Mouse (Mus musculus) CD8-positive naive resting alpha-beta T cell, adult 2 months (primary cell): ENCODE results near the gene Ssx2ip.
"Not testable (repeated sequence)": the region's sequence is repeated elsewhere in the genome, so short reads cannot be mapped to it uniquely, and the experiment has no call there.

Experiments used
- DNase-seq, 2 experiments: peaks; one replicate each; pipeline ENCODE4 v3.0.0; 2022; ENCODE audit warnings: low read depth in 2 of 2, low spot score in 2 of 2

The Ssx2ip gene

DNA sequence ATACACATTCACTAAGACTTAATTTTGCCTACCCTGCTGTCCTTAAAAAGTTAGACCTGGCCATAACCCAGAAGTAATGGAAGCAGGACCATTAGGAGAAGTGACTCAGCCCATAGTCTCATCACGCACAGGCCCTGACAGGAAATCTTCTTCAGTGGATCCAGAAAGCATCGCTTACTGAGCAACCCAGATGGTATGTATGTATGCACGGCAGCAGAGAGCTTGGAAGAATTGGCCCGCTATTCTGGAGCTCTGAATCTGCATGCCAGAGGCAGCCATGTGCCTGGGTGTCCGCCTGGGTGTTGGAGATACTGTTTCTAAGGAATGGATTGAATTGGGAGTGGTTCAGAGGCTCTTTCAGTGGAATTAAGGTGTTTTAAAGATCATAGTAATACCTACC lies 5.2 kb upstream of the Ssx2ip start:
- no peak for DNase-seq

DNA sequence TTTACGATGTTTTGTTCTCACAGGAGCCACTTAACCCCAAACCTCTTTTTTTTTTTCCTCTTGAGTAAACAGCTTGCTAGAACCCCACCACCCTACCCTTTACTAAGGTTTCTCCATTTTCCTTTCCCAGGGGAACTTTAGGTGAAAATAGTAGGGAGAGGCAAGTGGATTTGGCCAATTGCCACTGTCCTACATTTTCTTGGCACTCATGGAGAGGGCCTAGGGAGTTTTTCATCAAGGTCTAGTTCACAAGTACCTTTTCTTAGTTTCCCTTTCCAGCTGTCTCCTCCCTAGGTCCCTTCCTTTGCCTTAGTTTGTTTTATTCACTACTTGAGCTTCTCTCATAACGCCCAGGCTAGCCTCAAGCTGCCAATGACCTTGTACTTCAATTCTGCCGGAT lies 672 bp upstream of the Ssx2ip start:
- DNase-seq, result no peak

DNA sequence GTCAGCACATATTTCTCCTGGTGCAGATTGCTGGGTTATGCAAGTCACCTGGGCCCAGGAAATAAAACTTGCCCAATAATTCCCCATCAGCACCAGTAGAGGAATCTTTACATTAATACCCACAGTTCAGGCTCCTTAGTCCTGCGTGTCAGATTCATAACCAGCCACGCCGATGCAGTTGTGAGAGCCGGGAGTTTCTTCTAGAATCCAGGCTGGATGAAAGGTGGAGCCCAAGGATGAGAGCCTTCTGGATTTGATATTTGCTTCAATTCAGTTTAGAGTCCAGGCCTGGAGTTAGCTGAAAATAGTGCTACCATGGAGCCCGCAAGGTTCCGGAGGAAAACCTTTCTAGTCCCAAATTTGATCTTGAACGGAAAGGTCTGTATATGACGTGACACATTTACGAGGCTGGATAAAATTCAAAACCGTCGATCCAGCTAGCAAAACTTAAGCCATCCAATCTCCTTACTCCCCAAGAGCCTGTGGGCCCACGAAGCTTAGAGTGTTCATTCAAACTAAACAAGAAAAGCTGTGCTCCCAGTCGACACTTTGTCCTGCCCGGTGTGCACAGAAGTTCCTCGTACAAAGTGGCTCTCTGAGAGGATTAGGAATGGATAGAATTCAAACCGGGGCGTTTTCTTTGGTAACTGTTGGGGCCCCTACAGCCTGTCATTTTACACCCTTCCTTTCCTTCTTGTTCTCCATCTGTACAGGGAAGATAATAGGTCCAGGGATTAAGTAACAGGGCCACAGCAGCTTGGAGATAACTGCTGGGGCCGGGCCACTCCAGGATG lies 968 bp downstream of the Ssx2ip start:
- DNase-seq, result no peak

DNA sequence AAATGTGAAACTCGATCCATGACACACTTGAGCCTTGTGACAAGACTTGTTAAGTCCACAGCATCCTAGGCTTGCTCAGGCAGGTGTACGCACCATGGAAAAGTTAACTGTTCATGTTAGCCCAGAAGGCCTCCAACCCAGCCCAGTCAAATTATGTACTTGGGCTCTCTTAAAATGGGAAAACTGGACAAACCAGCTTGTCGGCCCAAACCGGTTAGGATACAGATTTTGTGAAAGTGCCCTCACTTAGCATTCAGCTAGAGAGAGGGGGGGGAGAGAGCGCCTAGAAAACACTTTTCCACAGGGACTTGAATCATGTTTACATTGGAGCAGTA lies 1.5 kb downstream of the Ssx2ip start:
- no peak for DNase-seq

DNA sequence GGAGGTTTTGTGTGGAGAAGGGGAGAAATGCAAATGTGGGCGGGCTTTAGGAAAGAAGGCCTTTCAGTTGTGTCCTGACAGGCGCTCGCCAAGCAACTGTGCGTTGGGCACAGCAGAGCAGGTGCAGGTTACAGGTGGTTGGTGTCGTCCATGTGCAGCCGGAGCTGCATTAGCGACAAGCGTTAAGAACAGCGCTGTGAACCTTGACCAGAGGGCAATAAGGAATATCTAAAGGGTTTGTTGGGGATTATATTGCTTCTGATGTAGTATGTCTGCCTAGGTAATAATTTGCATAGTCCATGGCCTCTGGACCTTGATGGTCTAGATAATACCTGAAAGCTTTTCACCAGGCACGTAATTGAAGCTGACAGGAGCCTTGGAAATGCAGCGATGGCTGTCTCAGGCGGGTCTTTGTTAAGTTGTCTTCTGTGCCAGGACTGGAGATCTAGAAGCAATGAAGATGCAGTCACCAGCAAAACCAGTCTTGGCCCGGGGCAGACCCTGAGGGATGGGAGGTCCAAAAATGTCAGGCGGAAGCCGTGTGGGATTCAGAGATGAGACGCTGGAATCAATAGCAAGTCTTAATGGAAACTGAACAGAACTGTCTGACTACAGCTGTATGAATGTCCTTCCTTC lies 2.8 kb downstream of the Ssx2ip start:
- no peak for DNase-seq

DNA sequence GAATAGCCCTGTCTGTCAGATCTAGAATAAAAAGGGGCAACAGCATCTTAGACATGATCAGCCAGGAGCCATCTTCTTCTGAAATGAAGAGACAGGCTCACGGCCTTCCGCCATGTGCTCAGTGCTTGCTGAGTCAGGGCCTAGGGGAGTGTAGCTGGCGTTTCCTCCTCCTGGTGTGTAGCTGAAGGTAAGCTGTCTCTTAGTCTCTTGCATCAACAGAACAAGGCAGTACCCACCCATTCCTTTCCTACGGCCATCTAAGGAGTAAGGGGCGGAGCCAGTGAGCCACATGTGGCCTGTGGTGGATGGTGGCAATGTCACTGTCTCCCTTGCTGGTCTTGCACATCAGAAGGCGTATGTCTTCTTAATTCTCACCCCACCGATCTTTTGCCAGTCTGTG lies 5.7 kb downstream of the Ssx2ip start:
- no peak for DNase-seq

DNA sequence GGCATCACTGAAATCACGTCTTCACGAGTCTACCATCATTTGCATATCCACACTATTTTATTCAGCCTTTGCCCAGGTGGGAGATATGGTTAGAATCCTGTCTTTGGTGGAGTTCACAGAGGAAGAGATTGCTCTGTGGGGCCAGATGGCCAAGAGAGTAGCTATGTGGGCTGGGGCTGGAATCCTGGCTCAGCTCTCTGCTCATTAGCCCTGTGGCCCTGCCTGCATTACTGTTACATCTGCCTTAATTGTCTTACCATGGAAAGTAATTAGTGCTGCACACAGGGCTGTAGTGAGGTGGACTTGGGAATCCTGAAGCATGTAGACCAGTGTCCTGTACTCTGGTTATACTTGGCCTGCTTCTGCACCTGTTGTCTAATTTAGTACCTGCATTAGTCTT lies 7.6 kb downstream of the Ssx2ip start:
- no peak for DNase-seq

DNA sequence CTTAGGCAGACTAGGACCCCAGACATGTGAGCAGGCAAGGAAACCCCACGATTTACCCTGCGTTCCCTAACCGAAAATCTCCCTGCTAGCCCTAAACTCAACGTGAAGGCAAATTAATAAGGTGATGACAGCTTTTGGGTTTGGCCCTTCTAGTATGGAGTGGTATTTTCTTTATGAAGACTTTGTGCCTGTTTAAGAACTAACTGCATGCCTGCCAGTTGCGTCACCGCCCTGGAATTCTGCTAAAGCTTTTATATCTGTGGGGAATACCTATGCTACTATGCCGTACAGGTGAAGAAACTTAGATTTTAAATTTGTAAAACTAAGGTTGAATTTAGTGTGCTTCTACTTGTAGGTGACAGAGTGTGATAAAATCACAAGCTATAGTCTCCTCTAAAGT lies 8.0 kb downstream of the Ssx2ip start:
- DNase-seq, result no peak

DNA sequence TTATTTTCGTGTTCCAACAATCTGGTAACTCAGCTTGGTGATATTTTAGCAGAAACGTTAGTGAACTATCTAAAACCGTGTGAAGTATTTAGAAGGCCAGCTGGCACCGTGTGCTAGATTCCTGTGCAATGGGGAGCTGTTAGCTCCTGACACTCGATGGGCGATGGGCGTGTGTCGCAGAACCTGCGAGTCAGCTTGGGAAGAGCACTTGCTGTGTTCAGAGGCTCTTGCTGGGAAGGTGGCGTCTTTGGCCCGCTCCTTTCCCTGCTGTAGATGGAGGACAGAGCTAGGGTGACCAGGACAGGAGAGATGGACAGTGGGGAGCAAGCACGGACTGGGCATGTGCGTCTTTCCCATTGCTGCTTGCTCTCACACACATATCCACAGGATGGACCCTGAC lies 8.6 kb downstream of the Ssx2ip start:
- no peak for DNase-seq

DNA sequence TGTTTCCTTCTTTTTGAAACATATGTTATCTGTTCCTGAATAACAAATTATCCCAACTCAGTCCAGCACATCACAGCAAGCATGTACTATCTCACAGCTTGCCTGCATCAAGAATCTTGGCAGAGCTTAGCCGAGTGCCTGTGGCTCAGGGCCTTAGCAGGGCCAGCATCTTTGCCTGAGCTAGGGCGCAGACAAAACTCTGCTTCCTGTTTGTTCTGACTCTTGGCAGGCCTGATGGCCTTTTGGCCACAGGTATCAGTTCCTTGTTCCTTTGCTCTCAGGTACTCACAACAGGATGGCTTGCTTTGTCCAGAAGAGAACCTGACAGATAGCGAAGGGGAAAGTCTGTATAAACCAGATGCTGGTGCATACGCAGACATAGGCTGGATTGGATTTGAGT lies 9.6 kb downstream of the Ssx2ip start:
- no peak for DNase-seq

DNA sequence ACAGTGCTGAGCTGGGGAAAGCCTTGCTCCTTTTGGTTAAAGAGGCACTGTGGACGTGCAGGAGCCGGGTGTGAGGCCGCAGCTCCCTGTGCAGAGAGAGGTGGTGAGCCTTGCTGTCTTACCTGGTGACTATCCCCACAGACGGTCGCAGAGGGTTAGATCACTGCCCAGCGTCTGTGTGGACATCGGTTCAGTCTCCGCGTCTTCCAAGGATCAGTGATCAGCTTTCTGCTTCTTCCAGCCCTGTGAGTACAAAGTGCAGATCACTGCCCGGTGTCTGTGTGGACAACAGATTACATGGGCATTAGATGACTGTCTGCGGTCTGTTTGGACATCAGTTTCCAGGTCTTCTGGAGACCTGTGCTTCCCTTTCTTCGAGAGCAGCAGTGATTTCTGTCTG lies 10.1 kb downstream of the Ssx2ip start:
- DNase-seq, result no peak

DNA sequence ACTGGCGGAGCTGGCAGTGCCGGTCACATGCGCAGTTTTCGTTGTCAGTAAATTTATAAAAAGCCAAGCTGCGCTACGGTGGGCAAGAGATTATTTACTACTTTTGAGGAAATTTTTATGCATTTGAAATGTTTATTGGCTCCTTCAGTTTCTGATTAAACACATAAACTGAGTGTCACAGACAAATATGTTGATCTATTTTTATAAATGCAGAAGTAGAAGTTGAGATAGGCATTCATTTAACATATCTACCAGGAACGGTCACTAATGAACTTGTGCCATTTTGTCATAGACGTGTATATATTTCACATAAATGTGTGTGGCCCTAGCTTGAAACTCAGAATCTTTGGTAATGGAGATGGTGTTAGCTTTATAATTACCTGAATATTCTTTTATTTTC lies 13.4 kb downstream of the Ssx2ip start:
- DNase-seq, result no peak

DNA sequence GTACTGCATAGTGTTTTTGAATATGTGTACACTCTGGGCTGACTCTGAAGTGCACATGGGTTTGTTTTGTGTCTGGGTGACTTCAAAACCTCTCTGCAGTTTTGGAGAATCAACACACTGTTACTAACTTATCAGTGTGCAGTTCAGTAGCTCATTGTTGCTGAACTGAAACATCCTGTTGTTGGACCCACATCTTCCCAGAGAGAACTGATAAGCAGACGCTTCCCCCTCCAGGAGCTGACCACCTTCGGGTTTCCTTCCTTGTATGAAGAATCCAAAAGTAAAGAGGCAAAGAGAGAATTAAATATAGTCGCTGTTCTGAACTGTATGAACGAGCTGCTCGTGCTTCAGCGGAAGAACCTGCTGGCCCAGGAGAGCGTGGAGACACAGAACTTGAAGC lies 14.5 kb downstream of the Ssx2ip start:
- DNase-seq, result no peak

DNA sequence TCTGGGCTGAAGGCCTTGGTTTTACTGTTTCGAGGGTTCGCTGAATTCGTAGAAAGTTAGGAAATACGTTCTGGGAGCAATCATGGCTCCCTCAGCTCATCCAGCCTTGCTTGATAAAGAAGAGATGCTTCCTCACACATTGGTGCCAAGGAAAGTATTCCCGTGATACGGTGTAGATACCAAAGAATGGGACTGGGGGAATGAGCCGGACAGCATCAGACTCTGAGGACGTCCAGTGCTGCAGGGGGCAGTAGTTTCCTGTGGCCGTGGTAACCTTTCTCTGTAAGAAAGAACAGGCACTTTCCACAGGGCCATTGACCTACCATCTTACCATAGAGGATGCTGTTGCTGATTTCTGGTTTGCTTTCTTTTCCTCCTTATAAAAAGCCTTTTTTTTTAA lies 15.1 kb downstream of the Ssx2ip start:
- DNase-seq, result no peak

DNA sequence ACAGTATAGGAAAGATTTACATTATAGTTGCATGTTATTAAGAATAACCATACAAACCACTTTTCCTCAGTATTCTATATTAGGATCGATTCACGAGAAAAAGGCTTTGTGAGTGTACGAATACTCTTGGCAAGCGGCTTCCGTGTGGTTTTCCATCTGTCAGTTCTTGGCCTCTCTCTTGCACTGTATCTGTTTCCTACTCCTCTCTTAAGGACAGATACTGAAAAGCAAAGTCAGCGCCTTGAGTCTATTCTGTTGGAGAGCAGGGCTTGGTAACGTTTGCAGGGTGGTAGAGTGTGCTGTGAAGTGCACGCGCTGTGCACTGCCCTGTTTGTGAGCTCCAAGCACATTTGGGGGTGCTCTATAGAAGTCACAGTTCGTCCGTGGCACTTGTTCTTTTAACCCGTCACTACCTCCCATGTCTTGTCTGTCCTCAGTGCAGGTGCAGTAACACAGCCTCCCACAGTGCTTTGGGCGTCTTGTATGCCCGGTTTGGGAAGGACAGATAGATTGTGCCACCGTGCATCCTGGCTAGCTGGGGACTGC lies 15.6 kb downstream of the Ssx2ip start:
- no peak for DNase-seq

DNA sequence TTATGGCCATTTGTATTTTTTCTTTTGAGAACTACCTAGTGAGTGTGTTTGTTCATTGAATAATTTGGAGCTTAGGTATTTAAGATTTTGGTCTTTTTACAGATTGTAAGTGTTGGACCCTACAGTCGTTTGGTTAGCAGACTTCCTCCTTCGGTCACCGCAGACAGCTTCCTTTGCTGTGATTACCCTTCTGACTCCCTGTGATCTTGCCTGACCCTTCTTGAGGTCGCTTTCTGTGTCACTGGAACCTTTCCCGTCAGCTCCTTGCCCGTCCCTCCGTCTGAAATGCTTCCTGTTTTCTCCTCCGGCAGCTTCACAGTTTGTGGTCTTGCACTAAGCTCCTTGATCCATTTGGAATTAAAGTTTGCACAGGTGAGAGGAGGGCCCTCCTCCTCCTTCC lies 17.3 kb downstream of the Ssx2ip start:
- no peak for DNase-seq

DNA sequence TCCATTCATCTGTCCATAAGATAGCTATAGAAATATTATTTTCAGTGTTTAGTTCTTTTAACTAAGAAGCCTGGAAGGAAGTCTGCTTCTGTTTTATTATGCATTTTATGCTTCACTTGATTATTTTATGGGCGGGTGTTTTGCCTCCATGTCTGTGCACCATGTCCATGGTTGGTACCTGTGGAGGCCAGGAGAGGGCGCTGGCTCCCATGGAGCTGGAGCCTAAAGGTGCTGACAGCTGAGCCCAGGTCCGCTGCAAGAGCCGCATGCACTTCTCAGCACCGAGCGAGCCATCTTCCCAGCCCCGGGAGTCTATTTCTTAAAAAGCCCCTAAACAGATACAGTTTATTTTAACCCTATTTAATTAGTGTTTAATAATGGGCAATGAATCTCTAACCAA lies 19.3 kb downstream of the Ssx2ip start:
- no peak for DNase-seq

DNA sequence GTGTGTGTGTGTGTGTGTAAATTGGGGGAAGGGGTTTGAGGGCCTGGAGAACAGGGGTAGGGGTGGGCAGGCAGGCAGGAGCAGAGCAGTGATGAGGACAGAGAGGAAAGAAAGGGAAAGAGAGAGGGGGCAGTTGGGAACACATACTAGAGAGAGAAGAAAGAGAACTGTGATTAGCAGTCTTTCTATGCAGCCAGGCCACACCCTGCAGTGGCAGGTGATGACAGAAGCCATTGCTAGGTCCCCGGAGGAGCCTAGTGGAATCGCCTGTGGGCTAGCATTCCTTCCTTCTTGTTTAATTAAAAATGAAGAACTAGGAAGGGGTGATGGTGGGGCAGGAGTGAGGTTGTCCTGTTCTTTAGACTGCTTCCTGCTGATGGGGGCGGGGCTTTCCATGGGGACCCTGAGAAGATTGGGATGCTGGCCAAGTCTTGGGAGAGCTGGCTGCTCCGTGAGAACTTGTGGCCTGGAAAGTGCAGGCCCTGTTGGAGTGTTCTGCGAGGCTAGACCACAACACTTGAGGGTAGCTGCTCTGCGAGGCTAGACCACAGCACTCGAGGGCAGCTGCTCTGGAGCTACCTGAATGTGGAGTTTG lies 20.0 kb downstream of the Ssx2ip start:
- no peak for DNase-seq

DNA sequence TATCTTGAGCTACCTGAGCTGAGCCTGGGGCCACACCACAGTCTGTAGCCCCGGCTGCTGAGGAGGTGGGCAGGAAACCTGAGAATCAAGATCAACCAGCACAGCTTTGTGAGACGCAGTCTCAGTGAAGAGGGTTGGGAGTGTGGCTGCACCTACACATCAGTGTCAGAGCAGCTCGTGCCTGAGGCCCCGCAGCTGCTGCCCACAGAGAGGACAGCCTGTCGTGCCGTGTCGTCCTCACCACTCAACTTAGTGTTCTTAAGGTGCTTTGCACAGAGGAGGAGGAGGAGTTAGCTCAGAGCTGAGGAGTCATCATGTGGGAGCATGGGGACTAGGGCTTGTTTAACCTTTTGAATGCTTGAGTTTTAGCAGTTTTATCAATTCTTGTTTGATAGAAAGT lies 21.5 kb downstream of the Ssx2ip start:
- DNase-seq, result no peak

DNA sequence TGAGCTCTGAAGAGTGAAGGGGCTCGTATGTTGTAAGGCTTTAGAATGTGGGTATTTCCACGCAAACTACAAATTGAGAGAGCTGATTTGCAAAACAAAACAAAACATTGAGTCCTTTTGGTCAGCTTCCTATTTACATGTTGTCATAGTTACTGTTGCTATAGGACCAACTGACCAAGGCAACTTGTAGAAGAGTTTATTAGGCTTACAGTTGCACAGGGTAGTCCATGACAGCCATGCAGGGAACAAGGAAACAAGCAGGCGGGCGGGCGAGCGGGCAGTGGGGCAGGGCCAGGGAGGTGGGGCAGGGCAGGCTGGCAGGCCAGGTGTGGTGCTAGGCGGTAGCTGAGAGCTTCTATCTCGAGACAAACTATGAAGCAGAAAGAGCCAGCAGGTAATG lies 22.0 kb downstream of the Ssx2ip start:
- DNase-seq, result no peak

DNA sequence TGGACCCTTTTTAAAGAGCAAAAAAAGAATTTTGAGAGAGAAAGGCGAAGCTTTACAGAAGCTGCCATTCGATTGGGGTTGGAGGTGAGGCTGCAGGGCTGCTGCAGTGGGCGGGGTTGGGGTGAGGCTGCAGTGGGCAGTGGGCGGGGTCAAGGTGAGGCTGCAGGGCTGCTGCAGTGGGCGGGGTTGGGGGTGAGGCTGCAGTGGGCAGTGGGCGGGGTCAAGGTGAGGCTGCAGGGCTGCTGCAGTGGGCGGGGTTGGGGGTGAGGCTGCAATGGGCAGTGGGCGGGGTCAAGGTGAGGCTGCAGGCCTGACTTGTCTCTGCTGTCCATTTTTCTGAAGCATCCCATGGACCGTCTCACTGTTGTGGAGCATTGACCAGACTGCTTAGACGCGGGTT lies 28.6 kb downstream of the Ssx2ip start:
- DNase-seq, result not testable (repeated sequence)

DNA sequence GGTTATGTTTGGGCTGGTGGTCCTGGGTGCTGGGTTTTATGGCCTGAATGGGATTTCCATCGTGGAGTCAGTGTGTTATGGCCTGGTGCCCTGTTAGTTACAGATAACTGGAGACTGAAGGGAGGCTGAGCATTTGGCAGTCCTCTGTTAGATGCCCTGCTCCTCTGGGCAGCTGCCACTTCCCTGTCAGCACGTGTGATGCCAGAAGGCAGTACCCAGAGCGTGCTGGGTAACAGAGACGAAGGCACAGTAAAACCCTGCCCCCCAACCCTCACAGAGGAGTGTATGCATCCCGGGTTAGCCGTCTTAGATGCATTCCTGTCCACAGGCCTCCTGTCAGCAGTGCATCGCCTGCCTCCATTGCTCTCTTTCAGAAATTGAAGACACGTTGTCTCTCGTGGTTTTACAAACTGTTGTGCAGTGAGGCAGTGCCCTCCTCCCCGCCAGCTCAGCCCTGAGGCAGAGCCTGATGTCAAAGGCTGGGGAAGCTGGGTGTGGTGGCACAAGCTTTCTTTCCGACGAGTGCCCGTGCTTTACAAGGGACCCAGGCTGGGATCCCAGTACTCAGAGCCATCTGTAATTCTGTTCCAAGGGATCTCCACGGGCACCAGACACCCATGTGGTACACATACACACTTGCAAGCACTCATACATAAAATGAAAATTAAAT lies 29.4 kb downstream of the Ssx2ip start:
- DNase-seq, result no peak
